Mouse (Mus musculus) urinary bladder, postnatal 14 days (tissue): ENCODE measurements around the gene Pfkp.

Experiments used
- DNase-seq: peaks from one replicate; pipeline ENCODE4 v3.0.0; 2021; ENCODE audit warnings: low spot score

Pfkp gene

GRCm38 (mm10) chr13:6648669-6649233 is at the start of gene Pfkp:
Gene Pfkp (minus strand): TSS chr13:6648777.
- peak; percentile 89 for DNase-seq

DNA sequence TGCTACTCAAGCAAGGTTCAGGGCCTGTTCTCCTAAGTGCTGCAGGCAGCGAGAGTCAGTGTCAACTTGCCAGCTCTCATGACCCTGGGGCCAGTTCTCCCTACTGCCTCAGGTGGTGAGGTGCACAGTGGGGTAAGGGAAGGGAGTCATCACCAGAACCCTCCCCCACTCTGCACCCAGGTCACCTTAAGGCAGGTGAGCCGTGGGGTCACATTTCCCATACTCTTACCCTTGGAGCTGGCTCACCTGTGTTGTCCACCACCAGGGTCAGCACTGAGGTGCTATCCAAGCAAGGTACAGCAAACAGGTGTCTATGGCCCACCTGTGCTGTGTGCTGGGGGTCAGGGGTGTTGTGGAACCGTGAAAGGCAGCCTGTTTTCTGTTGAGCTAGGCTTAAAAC is 42.0 kb upstream of the Pfkp start:
- no peak for DNase-seq

GRCm38 (mm10) chr13:6689962-6690361 is 41.4 kb upstream of the Pfkp start:
- peak; percentile 56 for DNase-seq

GRCm38 (mm10) chr13:6688790-6689433 is 40.3 kb upstream of the Pfkp start:
- peak; percentile 8 for DNase-seq

- DNase-seq: no peak
Observed at GRCm38 (mm10) chr13:6666887-6667286, 18.3 kb upstream of the Pfkp start.

DNA sequence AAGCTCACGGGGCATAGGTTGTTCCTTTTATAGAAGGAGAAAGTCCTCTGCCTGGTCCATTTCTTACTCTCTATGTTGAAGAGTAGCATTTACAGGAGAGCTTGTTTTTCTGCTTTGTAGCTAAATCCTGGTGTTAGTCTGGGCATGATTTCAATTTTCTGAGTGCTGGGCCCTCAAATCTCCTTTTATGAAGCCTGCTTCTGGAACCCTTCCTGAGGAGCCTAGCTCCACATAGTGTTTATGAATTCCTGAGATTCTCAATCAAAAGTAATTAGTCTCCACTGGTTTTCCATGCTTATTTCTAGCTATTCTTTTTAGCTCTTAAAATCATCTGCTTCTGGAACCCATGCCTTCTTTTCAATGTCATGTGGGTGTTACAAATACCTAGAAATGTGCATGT is 16.9 kb upstream of the Pfkp start:
- no peak for DNase-seq

DNA sequence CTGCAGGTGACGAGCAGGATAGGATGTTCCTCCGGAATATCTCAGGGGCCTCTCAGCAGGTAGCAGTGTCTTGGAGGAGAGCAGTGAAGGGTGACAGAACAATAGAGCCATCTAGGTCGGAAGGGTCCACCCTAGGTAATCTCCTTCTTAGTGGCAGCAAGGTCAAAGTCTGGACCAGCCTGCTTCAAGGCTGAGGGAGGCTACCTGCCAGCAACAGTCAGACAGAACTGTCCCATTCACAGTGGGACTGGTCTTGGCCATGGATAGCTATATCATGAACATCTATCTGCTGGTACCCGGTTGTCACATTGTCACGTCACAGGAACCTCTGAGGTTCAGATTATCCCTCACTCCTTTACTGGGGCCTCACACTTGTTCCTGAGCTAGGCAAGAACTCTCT is 15.6 kb upstream of the Pfkp start:
- no peak for DNase-seq

- peak; percentile 33 for DNase-seq
Observed at GRCm38 (mm10) chr13:6659314-6659713, 10.7 kb upstream of the Pfkp start.

- DNase-seq: no peak
Observed at GRCm38 (mm10) chr13:6657300-6657699, 8.7 kb upstream of the Pfkp start.

GRCm38 (mm10) chr13:6649542-6649941 is 965 bp upstream of the Pfkp start:
- DNase-seq: no peak

GRCm38 (mm10) chr13:6647992-6648668 is 447 bp downstream of the Pfkp start:
- DNase-seq: no peak

DNA sequence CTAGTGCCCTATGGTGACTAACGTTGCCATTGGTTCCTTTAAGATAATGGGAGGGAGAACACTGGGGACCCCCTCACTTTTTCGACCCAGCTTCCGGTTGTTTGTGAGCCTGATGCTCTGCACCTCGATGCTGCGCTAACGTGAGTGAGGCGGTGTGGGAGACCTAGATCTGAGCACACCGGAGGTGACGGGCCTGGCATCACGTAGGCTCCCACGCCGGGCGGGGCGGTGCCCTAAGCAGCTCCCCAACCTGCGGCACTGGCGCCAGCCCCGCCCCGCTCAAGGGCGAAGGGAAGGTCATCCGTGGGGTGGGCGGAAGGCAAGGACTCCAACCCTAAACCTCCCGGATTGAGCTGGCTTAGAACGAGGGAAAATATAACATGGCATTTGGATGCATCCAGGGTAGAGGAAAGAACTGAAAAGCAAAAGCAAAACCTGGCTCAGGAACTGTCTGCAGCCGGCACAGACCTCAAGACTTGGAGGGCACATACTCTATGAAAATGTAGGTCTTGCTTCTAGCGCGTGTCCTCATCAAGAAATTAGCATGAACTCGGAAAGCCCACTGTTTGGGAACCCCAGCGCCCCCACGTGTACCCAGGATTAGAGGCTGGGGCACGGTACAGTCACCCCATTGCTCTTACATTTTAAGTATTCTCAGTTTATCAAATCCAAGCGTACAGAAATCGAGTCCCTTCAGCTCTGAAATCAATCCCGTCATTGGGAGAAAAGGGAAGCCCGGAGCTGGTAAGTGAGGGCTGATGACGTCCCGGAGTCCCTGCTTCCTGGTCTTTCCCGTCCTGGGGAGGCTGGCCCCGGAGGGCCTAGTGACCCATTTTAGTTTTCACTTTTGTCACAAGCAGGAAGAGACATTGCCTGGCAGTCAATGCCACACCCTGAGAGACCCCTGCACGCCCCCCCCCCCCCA is 1.2 kb downstream of the Pfkp start:
- DNase-seq: peak; percentile 47

- DNase-seq: no peak
Observed at GRCm38 (mm10) chr13:6646674-6647066, 1.9 kb downstream of the Pfkp start.

DNA sequence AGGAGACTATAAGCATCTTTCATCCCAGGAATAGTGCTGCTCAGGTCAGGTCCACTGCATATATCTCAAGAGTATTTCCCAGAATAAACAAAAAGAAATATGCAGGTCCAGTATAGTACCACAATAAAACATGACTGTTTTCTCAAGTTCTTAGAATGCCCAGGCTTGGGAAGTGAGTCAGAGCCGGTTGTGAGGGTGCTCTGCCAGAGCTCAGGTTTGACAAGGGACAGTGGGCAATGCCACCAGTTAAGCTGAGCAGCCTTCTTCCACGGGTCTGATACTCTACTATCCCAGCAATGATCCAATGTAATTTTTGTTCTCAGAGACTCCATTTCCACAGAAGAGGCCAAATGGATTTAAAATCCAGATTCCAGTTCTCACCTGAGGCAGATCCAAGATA is 2.3 kb downstream of the Pfkp start:
- DNase-seq: no peak

GRCm38 (mm10) chr13:6643968-6644367 is 4.6 kb downstream of the Pfkp start:
- DNase-seq: no peak

- DNase-seq: no peak
Observed at GRCm38 (mm10) chr13:6643026-6643425, 5.6 kb downstream of the Pfkp start.

DNA sequence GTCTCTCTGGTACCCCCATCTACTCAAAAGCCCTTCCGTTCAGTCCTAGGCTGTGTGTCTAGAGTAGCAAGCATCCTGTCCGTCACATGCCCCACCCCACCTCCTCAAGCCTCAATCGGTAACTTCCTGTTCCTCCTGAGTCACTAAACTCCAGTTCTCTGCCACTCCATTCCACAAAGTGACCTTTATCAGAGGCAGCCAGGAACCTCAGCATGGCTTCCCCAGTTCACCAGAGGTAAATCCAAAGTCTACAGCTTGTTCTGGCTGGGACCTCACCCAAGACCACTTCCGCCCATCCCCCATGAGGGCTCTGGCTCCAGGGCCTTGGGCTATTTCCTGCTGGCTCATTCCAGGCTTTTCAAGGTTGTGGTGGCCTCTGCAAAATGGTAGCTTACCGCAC is 6.1 kb downstream of the Pfkp start:
- no peak for DNase-seq

GRCm38 (mm10) chr13:6641497-6641896 is 7.1 kb downstream of the Pfkp start:
- no peak for DNase-seq

DNA sequence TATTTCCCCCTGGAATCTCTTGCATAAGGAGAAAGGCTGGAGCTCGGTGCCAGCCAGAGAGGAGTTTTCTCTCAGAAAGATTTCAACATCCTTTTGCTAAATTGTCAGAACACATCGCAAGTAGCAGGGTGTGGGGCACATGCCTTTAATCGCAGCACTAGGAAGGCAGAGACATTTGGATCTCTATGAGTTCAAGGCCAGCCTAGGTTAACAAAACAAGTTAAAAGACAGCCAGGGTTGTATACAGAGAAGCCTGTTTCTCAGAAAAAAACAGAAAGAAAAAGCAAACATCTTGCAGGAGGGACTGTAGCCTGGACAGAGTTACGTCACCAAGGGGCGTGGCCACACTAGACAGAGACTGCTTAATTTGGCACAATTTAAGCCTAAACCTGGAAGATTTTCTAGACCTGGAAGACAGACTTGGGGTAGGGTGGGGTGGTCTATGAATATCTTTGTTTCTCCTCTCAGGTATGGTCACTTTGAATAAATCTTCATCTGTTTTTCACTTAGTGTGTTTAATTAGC is 9.0 kb downstream of the Pfkp start:
- DNase-seq: no peak

DNA sequence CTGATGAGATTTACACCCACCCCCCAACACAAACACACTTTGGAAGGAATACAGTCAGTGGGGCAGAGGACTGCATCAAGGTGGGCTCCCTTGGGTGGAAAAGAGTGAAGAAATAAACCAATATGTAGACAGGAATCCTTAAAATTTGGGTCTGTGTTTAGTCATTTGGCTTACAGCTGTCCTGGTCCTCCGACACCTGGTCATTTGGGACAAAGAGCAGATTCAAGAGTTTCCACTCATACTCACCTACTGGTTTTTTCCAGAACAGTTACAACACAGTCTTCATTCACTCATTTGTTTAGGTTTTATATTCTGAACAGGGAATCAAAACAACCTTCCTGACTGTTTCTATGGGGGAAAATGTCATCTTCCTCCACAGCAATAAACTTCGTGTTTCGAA is 9.6 kb downstream of the Pfkp start:
- no peak for DNase-seq

- DNase-seq: no peak
Observed at GRCm38 (mm10) chr13:6638425-6638824, 10.2 kb downstream of the Pfkp start.

GRCm38 (mm10) chr13:6637534-6638124 is 10.9 kb downstream of the Pfkp start:
- DNase-seq: no peak
